In genomic region chr13:41357161-41357560, GRCm38 (mm10) we compare ENCODE assay signal across 10 mouse cellular contexts.
DNase-seq lines count a peak whose midpoint lies in the region; ATAC-seq and TF ChIP-seq lines count a peak whose summit lies in the region.
"Had no signal": no experiment of that assay in that cellular context is flagged by ENCODE, and none has a peak within 500 bp of the region (broad histone marks: within the 10 kb centered on the region; RNA-seq: fewer than 3 reads in every experiment).

No protein-coding gene starts in this region.

- H3K27me3 ChIP-seq in lung, embryonic 16.5 days (ENCODE audit: control insufficient read depth, insufficient read depth, low read depth, low read length) = no peaks in the 10 kb centered on the region
- peaks cover 5% of the 10 kb centered on the region for H3K27me3 ChIP-seq in limb, embryonic 12.5 days
- no peaks in the 10 kb centered on the region for H3K27me3 ChIP-seq in stomach, embryonic 16.5 days (ENCODE audit: control insufficient read depth, insufficient read depth, low read length)

- H3K36me3 ChIP-seq in lung, embryonic 16.5 days (ENCODE audit: control insufficient read depth, insufficient read depth, low read length) = no peaks in the 10 kb centered on the region
- H3K36me3 ChIP-seq in limb, embryonic 12.5 days = no peaks in the 10 kb centered on the region
- no peaks in the 10 kb centered on the region for H3K36me3 ChIP-seq in stomach, embryonic 16.5 days (ENCODE audit: control insufficient read depth, insufficient read depth, low read length)
- H3K36me3 ChIP-seq: liver, embryonic 15.5 days had no signal

- DNase-seq in gastrocnemius, adult 2 months = no peak
- no peak for DNase-seq in gastrocnemius, postnatal 36 days
- no peak for DNase-seq in lung, postnatal 25 days (ENCODE audit: low spot score)
- DNase-seq in urinary bladder, postnatal 36 days (ENCODE audit: low spot score in 2 of 2) = no peak
- DNase-seq in cerebellum, postnatal 25 days = no peak
- DNase-seq: cerebellum, adult 2 months had no signal

- peak overlapping the region; percentile 86 for H3K9ac ChIP-seq in lung, embryonic 16.5 days (ENCODE audit: low read length)
- no peak overlapping the region for H3K9ac ChIP-seq in limb, embryonic 12.5 days (replicated peaks)
- peak overlapping the region; percentile 79; the same call in 1 of the 2 replicates for H3K9ac ChIP-seq in stomach, embryonic 16.5 days (ENCODE audit: low read length)
- H3K9ac ChIP-seq: liver, embryonic 15.5 days had no signal

- H3K9me3 ChIP-seq in lung, embryonic 16.5 days (ENCODE audit: control insufficient read depth, low read length) = no peaks in the 10 kb centered on the region
- no peaks in the 10 kb centered on the region for H3K9me3 ChIP-seq in limb, embryonic 12.5 days
- no peaks in the 10 kb centered on the region for H3K9me3 ChIP-seq in stomach, embryonic 16.5 days (replicated peaks; ENCODE audit: control insufficient read depth, low read length)
- H3K9me3 ChIP-seq: liver, embryonic 15.5 days had no signal

- intact Hi-C loops in gastrocnemius, adult 2 months (cut with DNase I) = no loop called here
- intact Hi-C loops in gastrocnemius, postnatal 36 days (cut with DNase I) = no loop called here

- peaks cover 60% of the 10 kb centered on the region for H3K4me1 ChIP-seq in lung, embryonic 16.5 days (replicated peaks; ENCODE audit: control insufficient read depth, insufficient read depth, low read length)
- H3K4me1 ChIP-seq in limb, embryonic 12.5 days (replicated peaks) = peaks cover 58% of the 10 kb centered on the region
- peaks cover 36% of the 10 kb centered on the region for H3K4me1 ChIP-seq in stomach, embryonic 16.5 days (ENCODE audit: control insufficient read depth, insufficient read depth, low read length)

- no peak for TF ChIP-seq CTCF in gastrocnemius, adult 2 months (IDR thresholded peaks at IDR 0.05)

- ATAC-seq in lung, embryonic 16.5 days (ENCODE audit: low read depth) = no peak
- ATAC-seq in limb, embryonic 12.5 days (ENCODE audit: insufficient number of reproducible peaks, insufficient read depth, low FRiP score, low TSS enrichment, low read depth) = no peak
- ATAC-seq in stomach, embryonic 16.5 days (ENCODE audit: insufficient read depth, low FRiP score) = no peak

- H3K27ac ChIP-seq in gastrocnemius, adult 2 months = peak overlapping the region; percentile 87
- H3K27ac ChIP-seq in lung, embryonic 16.5 days (ENCODE audit: low read length) = peak overlapping the region; percentile 98
- no peak overlapping the region for H3K27ac ChIP-seq in limb, embryonic 12.5 days
- no peak overlapping the region for H3K27ac ChIP-seq in stomach, embryonic 16.5 days (ENCODE audit: low read length)
- H3K27ac ChIP-seq: liver, embryonic 15.5 days had no signal

- peak overlapping the region; percentile 79 for H3K4me2 ChIP-seq in lung, embryonic 16.5 days (ENCODE audit: low read depth, low read length)
- peak overlapping the region; percentile 73 for H3K4me2 ChIP-seq in limb, embryonic 12.5 days
- H3K4me2 ChIP-seq in stomach, embryonic 16.5 days (ENCODE audit: low read depth, low read length) = peak overlapping the region; percentile 75

- H3K4me3 ChIP-seq in gastrocnemius, adult 2 months = peak overlapping the region; percentile 86
- peak overlapping the region; percentile 73 for H3K4me3 ChIP-seq in lung, embryonic 16.5 days (ENCODE audit: low read length)
- H3K4me3 ChIP-seq in limb, embryonic 12.5 days (replicated peaks) = peak overlapping the region; percentile 58
- H3K4me3 ChIP-seq in stomach, embryonic 16.5 days (replicated peaks; ENCODE audit: low read length) = peak overlapping the region; percentile 66

- WGBS in lung, embryonic 16.5 days = 44% methylated on average over 4 of the region's 4 CpGs
- 80% methylated on average over 4 of the region's 4 CpGs for WGBS in limb, embryonic 12.5 days
- 65% methylated on average over 4 of the region's 4 CpGs for WGBS in stomach, embryonic 16.5 days

Comparison
In these comparisons a context has a peak if more than half of its experiments do, and no peak if none do; other contexts are left out.
1. H3K27ac ChIP-seq: peak in gastrocnemius, adult 2 months (single experiment) and lung, embryonic 16.5 days (single experiment); none in limb, embryonic 12.5 days (single experiment) and stomach, embryonic 16.5 days (single experiment).
2. Peak in every context shown above with its lines, with median percentiles within 50 percentile points of each other: H3K4me3 ChIP-seq and H3K4me2 ChIP-seq.